Mouse (Mus musculus) heart, embryonic 14.5 days (tissue): ENCODE data around the gene Cd40lg. TPM values are rescaled to one million over a fixed set of nuclear protein-coding genes. Genes with fewer than 3 reads are reported as not detected.

Experiments used
- ATAC-seq: fragments of 200-750 bp; cut with Nextera tagmentation; 2 replicates; pipeline ENCODE4 v1.8.0; 2017; ENCODE audit warnings: low read depth, moderate TSS enrichment; ENCODE audit not compliant: insufficient number of reproducible peaks, insufficient read depth, low FRiP score
- H3K27ac ChIP-seq, 2 experiments: fragments of 200-500 bp in 1 of 2; fragments of 300-500 bp in 1 of 2; sonication (generic) in 1 of 2; replicated peaks in 1 of 2; 2 replicates each; pipeline ENCODE4 v1.5.1; 2012 to 2014; ENCODE audit warnings: low read depth in 2 of 2, low read length in 2 of 2, control low read depth in 1 of 2, mild to moderate bottlenecking in 1 of 2, mixed read lengths in 1 of 2; ENCODE audit not compliant: control insufficient read depth in 1 of 2, insufficient read depth in 1 of 2
- H3K27me3 ChIP-seq: fragments of 300-500 bp; sonication (generic); 2 replicates; pipeline ENCODE4 v1.6.1; 2014; ENCODE audit warnings: mild to moderate bottlenecking, low read length, control low read depth; ENCODE audit not compliant: control insufficient read depth, insufficient read depth
- H3K36me3 ChIP-seq: fragments of 300-500 bp; sonication (generic); 2 replicates; pipeline ENCODE4 v1.6.1; 2014; ENCODE audit warnings: mild to moderate bottlenecking, control low read depth, low read length, mixed read lengths; ENCODE audit not compliant: control insufficient read depth, insufficient read depth
- H3K4me1 ChIP-seq, 2 experiments: fragments of 200-500 bp in 1 of 2; fragments of 300-500 bp in 1 of 2; sonication (generic) in 1 of 2; 2 replicates each; pipeline ENCODE4 v1.6.1; 2012 to 2014; ENCODE audit warnings: low read length in 2 of 2, control low read depth in 1 of 2, mixed read lengths in 1 of 2; ENCODE audit not compliant: control insufficient read depth in 2 of 2, insufficient read depth in 2 of 2
- H3K4me2 ChIP-seq: fragments of 300-500 bp; sonication (generic); 2 replicates; pipeline ENCODE4 v1.6.1; 2014; ENCODE audit warnings: mild to moderate bottlenecking, low read length
- H3K4me3 ChIP-seq, 2 experiments: fragments of 200-500 bp in 1 of 2; fragments of 300-500 bp in 1 of 2; sonication (generic) in 1 of 2; 2 replicates each; pipeline ENCODE4 v1.5.1; 2012 to 2014; ENCODE audit warnings: low read length in 2 of 2, mild to moderate bottlenecking in 2 of 2, control low read depth in 1 of 2, low read depth in 1 of 2, moderate library complexity in 1 of 2; ENCODE audit not compliant: control insufficient read depth in 1 of 2, insufficient read depth in 1 of 2
- H3K9ac ChIP-seq: fragments of 300-500 bp; sonication (generic); 2 replicates; pipeline ENCODE4 v1.6.1; 2014; ENCODE audit warnings: mild to moderate bottlenecking, low read length
- H3K9me3 ChIP-seq: fragments of 300-500 bp; sonication (generic); 2 replicates; pipeline ENCODE4 v1.6.1; 2016; ENCODE audit warnings: low read length, control low read depth; ENCODE audit not compliant: control insufficient read depth
- WGBS: fragments of 180-500 bp; shearing (Covaris S2); extraction: QIAGEN DNeasy Blood & Tissue Kit; methylation state at CpG from one replicate; pipeline ENCODE4 v1.1.7; 2014; 5-methylcytosine and 5-hydroxymethylcytosine counted together
- polyA plus RNA-seq: library from polyadenylated mRNA; unstranded; fragments of >200 nt; fragmentation: Nextera tagmentation; extraction: Ambion mirVana; gene quantifications from 2 replicates; pipeline ENCODE4 v1.2.1, GENCODE M21; 2014

The Cd40lg gene
- not detected in 2 replicates for polyA plus RNA-seq

DNA sequence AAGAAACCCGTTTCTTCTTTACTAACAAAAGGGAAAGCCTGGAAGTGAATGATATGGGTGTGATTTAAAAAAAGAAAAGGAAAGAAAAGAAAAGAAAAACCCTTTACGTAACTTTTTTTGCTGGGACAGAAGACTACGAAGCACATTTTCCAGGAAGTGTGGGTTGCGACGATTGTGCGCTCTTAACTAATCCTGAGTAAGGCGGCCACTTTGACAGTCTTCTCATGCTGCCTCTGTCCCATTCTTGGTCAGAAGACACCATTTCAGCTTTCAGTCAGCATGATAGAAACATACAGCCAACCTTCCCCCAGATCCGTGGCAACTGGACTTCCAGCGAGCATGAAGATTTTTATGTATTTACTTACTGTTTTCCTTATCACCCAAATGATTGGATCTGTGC lies at the start of gene Cd40lg:
Gene Cd40lg, plus strand, starts transcription at position 268 of the 400 bp plus-strand sequence.
- Histone ChIP-seq H3K9me3 (no peaks in the 10 kb centered on the region), H3K4me2 (no peak within 1 kb of the TSS), H3K36me3 (no peaks in the 10 kb centered on the region), H3K27ac (no peak within 1 kb of the TSS), H3K4me1 (no peaks in the 10 kb centered on the region), H3K27me3 (no peaks in the 10 kb centered on the region), H3K4me3 (no peak within 1 kb of the TSS), H3K9ac (no peak within 1 kb of the TSS)
- no peak for ATAC-seq
- 79% methylated on average over 9 of the region's 9 CpGs for WGBS

DNA sequence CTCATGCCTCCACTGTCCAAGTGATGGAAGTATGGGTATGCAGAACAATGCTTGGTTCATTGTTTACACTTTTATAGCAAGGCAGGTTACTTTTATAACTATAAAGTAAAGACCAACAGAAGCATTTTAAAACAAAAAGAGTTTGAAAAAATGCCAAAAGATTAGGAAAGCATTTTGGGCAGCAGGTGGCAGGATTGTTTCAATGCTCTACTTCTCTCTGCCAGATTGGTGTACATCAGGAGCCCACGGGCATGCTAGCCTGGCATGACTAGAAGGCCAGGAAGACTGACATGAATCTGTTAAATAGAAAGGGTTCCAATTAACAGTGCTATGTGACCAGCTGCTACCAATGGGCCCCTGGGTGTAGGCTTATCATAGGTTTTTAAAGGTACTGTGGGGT lies 45.4 kb upstream of the Cd40lg start:
- H3K9ac ChIP-seq, result no peak overlapping the region
- 71% methylated on average over 1 of the region's 1 CpGs for WGBS
- no peak overlapping the region for H3K4me2 ChIP-seq
- H3K27ac ChIP-seq, result no peak overlapping the region
- no peak overlapping the region for H3K4me3 ChIP-seq
- H3K4me1 ChIP-seq, result no peaks in the 10 kb centered on the region
- H3K27me3 ChIP-seq, result no peaks in the 10 kb centered on the region
- H3K9me3 ChIP-seq, result no peaks in the 10 kb centered on the region
- ATAC-seq, result no peak
- no peaks in the 10 kb centered on the region for H3K36me3 ChIP-seq

DNA sequence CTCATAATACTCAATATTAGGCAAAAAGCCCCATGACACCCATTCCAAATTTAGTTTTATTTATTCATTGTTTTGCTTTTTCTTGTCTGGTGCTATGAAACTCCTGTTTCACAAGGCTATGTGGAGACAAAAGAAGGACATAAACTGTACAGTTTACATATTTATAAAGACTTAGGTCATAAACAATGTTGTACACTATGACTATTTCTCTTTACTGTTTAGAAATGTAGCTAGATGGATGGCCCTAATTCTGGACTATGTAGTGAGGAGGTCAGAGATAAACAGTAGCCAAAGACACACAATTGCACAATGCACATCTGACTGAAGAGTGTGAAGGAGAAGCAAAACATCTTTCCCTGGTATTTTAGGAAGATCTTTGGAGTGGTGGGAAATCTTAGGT lies 40.7 kb upstream of the Cd40lg start:
- Histone ChIP-seq H3K4me3 (no peak overlapping the region), H3K4me1 (no peaks in the 10 kb centered on the region)
- no peak for ATAC-seq

DNA sequence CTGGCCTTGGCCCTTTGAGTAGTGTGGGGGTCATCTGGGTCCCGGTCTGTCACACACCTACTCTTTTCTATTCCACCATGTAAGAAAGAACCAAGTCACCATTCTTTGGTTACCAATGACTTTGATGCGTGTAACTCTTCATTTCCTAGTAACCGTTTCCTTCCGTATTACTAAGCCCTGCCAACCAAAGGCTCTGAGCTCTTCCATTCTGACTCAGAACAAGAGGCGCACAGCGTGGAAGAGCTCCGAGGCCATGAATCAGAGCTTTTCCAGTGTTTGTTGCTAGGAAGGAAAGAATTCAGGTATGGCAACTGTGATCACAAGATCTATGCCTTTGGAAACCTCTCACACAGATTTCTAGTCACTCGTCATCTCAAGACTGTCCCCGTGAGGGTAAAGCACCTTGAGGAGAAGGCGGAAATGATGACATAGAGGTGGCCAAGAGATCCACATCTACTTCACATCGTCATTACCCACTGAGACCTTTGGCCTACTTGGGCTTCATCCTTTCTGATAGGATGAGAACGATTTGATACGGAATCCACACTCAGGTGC lies 34.6 kb upstream of the Cd40lg start:
- no peak overlapping the region for H3K9ac ChIP-seq
- 88% methylated on average over 13 of the region's 13 CpGs for whole genome bisulfite sequencing
- no peak overlapping the region for H3K27ac ChIP-seq
- no peak overlapping the region for H3K4me2 ChIP-seq
- no peak for ATAC-seq
- H3K36me3 ChIP-seq, result no peaks in the 10 kb centered on the region
- no peaks in the 10 kb centered on the region for H3K9me3 ChIP-seq
- no peaks in the 10 kb centered on the region for H3K27me3 ChIP-seq
- H3K4me3 ChIP-seq, result no peak overlapping the region
- no peaks in the 10 kb centered on the region for H3K4me1 ChIP-seq

More for the DNA sequence above, 40.7 kb upstream of the Cd40lg start:
- Histone ChIP-seq H3K4me2 (no peak overlapping the region), H3K9me3 (no peaks in the 10 kb centered on the region), H3K9ac (no peak overlapping the region), H3K27me3 (no peaks in the 10 kb centered on the region), H3K36me3 (no peaks in the 10 kb centered on the region), H3K27ac (no peak overlapping the region)

DNA sequence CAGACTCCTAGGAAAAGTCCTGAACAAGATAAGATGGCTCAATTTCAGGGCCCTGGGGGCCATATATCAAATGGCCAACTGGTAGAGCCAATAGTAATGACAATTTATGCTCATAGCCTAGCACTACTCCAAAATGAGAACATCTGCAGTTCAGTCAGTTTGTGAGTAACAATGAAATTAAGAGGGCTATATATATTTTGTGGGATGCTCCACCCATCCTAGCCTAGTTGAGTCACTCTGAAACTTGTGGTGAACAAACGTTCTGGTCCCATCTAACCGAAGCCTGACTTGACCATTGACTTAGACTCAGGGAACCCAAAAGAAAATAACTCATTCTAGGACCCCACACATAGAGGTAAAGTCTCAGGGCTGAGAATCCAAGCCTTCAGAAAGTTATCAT lies 29.5 kb upstream of the Cd40lg start:
- 81% methylated on average over 2 of the region's 2 CpGs for WGBS

DNA sequence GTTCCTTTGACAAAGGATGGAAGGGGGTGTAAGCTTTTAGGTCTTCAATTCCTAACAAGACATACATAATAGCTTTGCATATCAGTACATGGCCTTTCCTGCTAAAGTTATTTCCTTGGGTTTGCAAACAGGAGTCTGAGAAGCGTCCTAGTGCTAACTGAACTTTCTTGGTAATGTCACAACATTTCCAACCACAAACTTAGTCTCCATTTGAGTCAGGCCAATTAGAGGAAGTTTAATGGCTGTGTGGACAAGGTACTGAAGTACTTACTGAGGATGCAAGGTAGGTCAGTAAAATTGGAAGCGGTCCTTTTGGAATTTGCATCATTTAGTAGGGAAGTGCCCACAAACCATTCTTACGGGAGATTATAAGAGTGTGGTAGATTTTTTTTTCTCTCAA lies 28.6 kb upstream of the Cd40lg start:
- H3K9me3 ChIP-seq, result no peaks in the 10 kb centered on the region
- no peak overlapping the region for H3K4me2 ChIP-seq
- no peaks in the 10 kb centered on the region for H3K4me1 ChIP-seq
- no peaks in the 10 kb centered on the region for H3K27me3 ChIP-seq
- no peaks in the 10 kb centered on the region for H3K36me3 ChIP-seq
- ATAC-seq, result no peak
- H3K9ac ChIP-seq, result no peak overlapping the region
- H3K27ac ChIP-seq, result no peak overlapping the region
- no peak overlapping the region for H3K4me3 ChIP-seq
- WGBS, result 80% methylated on average over 3 of the region's 3 CpGs

More for the DNA sequence above, 29.5 kb upstream of the Cd40lg start:
- Histone ChIP-seq H3K27me3 (no peaks in the 10 kb centered on the region), H3K4me1 (no peaks in the 10 kb centered on the region), H3K4me3 (no peak overlapping the region), H3K9me3 (no peaks in the 10 kb centered on the region), H3K9ac (no peak overlapping the region), H3K36me3 (no peaks in the 10 kb centered on the region), H3K27ac (no peak overlapping the region), H3K4me2 (no peak overlapping the region)
- ATAC-seq, result no peak

DNA sequence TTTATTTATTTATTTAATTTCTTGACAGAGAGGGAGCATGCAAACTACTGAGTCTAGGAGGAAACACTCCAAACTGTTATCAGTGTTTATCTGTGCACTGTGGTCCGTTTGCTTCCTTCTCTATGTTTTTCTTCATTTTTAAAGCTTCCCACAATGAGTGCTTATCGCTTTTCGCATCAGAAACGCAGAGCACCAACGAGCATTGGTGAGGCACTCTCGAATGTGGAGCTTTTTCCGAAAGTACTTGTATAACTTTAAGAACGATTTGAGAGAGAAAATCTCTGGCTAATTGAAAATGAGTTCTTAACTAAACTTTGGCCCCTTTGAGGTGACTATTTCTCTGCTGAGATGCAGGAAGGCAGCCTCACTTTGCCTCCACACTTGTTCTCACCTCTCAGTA lies 24.6 kb upstream of the Cd40lg start:
- no peaks in the 10 kb centered on the region for H3K27me3 ChIP-seq
- no peaks in the 10 kb centered on the region for H3K4me1 ChIP-seq
- H3K4me3 ChIP-seq, result no peak overlapping the region

DNA sequence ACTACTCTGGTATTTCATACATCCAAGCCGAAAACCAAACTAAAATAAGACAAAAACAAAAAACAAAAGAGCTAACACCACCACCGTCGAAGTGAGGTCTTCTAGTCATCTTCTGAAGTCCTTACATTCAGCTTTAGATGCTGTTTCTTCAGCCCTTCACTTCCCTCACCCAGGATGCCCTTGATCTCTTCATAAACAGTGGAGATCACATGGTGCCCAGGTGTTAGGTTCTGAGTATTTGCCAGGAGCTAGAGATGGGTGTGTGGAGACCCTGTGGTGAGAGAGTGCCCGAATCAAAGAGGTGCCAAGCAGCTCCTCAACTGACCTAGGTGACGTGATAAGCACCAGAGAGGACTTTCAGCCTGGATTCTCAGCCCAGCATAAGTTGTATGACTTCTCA lies 22.6 kb upstream of the Cd40lg start:
- Histone ChIP-seq H3K9me3 (no peaks in the 10 kb centered on the region), H3K4me2 (no peak overlapping the region), H3K9ac (no peak overlapping the region), H3K27ac (no peak overlapping the region), H3K27me3 (no peaks in the 10 kb centered on the region), H3K4me3 (no peak overlapping the region), H3K4me1 (no peaks in the 10 kb centered on the region), H3K36me3 (no peaks in the 10 kb centered on the region)
- 63% methylated on average over 5 of the region's 5 CpGs for WGBS
- ATAC-seq, result no peak

More for the DNA sequence above, 24.6 kb upstream of the Cd40lg start:
- Histone ChIP-seq H3K4me2 (no peak overlapping the region), H3K9me3 (no peaks in the 10 kb centered on the region), H3K27ac (no peak overlapping the region), H3K36me3 (no peaks in the 10 kb centered on the region), H3K9ac (no peak overlapping the region)
- no peak for ATAC-seq
- WGBS, result 72% methylated on average over 8 of the region's 8 CpGs
